Mouse (Mus musculus) induced T-regulatory cell, adult 2 months (primary cell): ENCODE results near the gene Gatd1.

Experiments used
- DNase-seq: peaks from one replicate; pipeline ENCODE4 v3.0.0-alpha.2; 2012; ENCODE audit warnings: low read depth

The Gatd1 gene

GRCm38 (mm10) chr7:141390326-141391259 is 23.3 kb downstream of the Gatd1 start:
- DNase-seq, result no peak

DNA sequence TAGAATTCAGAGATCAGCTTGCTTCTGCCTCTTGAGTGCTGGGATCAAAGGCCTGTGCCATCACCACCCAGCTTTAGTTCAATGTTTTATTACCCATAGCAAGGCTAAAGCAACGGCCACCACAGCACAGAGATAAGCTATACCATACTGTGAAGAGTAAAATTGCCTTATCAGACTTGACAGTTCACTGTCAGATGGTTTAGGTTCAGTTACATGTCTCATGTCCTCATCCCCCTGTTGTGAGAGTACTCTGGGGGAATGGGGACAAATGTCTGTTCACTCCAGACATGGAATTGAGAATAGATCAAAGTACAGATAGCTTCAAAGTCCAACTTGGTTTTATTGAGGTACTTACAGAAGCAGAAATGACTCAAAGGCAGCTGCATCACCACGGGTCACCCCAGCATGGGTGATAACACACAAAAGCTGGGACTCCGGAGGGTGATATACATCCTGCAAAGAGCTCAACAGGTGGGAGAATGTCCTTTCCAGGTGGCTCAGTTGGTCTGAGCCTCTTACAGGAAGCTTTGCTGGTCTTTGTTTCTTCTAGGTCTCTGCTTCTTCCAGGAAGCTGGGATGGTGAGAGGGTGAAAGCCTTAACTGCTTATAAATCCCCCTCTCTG is 25.3 kb downstream of the Gatd1 start:
- no peak for DNase-seq

GRCm38 (mm10) chr7:141387807-141388486 is 26.0 kb downstream of the Gatd1 start:
- DNase-seq, result peak; percentile 37

- DNase-seq, result no peak
Measured at GRCm38 (mm10) chr7:141381068-141381835, 32.7 kb downstream of the Gatd1 start.

DNA sequence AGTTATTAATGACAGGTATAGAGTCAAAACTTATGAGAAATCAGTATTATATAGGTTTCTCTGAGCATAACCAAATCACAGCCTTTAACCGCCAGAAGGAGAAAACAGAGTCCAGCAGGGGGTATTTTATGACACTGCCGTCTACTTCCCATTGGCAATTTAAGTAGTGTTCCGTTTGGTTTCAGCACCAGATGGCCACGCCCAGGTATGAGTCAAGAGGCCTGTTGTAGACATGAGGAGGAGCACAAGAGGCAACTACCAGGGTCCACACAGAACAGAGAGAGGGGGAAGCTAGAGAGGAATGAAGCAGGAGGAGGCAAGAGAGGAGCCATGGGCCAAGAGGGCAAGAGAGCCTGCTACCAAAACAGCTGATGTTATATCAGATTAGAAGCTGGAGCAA is 34.4 kb downstream of the Gatd1 start:
- DNase-seq, result no peak

- no peak for DNase-seq
Measured at GRCm38 (mm10) chr7:141374399-141374798, 39.5 kb downstream of the Gatd1 start.

DNA sequence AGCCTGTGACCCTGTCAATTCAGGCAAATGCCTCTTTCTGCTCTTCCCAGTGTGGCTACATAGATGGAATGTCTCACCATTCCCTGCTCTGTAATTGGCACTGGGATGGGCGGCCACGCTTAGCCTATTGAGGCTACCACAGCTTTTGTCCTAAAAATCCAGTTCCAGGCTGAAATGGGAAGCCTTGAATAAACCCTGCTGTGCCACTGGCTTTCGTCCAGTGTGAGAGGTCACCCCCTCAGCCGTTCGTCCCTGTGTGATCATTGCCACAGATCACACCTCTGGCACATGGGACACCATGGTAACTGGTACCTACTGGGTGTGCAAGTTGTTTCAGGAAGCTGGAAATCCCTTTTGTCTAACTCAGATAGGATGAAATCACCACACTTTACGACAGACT is 40.3 kb downstream of the Gatd1 start:
- no peak for DNase-seq

DNA sequence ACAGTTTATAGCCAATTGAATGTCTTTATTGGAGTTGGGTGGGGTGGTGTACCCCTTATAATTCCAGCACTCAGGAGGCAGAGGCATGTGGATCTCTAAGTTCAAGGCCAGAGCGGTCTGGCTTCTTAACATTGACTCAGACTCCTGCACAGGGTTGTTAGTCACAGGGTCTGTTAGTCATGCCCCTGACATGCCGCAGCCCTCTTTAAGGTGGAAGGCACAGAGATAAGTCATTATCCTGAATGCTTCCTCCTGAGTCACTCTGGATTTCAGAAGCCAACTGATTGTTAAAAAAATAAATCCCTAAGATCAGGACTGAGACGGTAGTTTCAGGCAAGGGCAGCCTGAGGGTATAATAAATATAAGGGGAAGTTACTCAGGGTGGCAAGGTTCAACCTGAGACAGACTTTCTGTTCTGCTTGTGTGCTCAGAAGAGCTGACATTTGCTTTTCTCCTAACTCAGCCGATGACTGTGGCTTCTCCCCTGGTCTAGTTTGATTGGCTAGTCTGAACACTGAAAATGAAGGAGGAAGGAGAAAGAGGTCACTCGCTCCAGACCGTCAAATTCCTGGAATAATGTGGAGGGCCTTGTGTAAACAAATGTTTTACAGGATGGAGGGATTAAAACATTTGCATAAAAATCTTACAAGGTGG is 41.9 kb downstream of the Gatd1 start:
- no peak for DNase-seq

GRCm38 (mm10) chr7:141369918-141370317 is 44.0 kb downstream of the Gatd1 start:
- DNase-seq, result peak; percentile 42

GRCm38 (mm10) chr7:141367358-141367757 is 46.6 kb downstream of the Gatd1 start:
- DNase-seq, result no peak

GRCm38 (mm10) chr7:141365049-141365445 is 48.9 kb downstream of the Gatd1 start:
- DNase-seq, result no peak

DNA sequence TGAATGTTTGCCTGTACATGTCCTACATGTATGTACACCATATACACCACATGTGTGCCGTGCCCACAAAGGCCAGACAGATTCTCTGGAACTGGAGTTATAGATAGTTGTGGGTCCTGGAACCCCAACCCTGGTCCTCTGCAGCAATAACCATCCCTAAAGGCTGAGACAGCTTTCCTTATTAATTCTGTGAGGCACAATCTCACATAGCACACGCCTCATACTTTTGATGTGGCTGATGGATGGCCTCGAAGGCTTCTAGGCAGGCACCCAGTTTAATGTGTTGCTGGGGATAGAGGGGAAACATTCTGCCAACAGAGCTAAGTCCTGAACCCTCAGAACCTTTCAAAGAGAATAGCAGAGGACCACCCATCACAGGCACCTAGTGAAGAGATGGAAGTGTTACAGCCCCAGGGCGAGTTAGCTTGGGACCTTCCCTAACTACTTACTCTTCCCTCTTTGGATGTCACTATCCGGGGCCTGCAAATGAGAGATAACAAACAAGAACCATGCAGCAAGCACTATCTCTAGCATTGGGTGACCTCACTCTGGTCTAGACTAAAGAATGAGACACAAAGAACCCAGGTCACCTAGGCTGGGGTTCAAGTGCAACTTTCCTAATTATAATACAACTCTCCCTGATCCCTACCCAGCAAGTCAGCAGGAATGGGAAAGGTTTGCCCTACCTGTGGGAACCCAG is 49.4 kb downstream of the Gatd1 start:
- DNase-seq, result no peak

DNA sequence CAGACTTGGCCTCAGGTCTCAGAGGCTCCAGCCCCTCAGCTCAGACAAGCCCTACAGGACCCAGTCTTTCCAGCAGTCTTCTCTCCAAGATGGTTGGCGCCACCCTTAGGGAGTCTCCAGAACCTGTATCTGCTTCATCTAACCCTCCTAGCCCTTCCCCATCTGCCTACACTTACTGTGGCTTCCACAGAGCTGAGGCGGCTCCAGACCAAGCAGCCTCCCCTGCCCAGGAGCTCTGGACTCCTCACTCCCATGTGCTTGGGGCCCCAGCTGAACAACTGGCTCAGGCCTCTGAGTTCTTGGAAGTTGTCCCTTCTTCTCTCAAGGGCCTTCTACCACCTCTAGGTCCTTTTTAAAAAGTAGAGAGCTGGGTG is 50.2 kb downstream of the Gatd1 start:
- no peak for DNase-seq

DNA sequence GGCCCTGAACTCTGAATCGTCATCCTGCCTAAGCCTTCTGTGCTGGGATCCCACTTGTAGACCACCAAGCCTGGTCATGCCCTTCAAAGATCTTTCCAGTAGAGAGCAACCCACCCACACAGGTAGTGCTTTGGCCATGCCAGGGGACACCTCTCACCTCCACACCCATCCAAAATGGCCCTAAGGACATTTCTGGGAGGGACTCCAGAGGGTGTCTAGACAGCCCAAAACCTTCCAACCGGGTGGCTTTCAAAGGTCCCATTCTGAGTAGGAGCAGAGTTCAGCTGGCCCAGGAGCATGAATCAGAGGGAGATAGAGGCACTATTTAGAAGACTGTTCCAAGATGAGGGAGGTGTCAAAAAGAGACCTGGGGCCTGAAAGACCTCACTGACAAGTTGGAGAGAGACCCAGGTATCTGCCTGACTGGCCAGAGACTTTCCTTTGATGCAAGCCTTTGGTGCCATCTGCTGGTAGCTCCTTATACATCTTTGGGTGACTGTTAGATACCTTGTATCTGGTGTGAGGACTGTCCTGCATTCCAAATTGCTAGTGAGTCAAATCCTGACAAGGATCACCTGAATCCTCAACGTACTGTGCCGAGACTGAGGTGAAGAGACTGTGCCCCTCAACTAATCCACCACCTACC is 50.7 kb downstream of the Gatd1 start:
- peak; percentile 88 for DNase-seq

- DNase-seq, result peak; percentile 49
Measured at GRCm38 (mm10) chr7:141361510-141361909, 52.4 kb downstream of the Gatd1 start.
